Mouse (Mus musculus) right cerebral cortex, adult 2 months (tissue): ENCODE measurements around the gene Wdr48.

Experiments used
- DNase-seq, 2 experiments: peaks; one replicate each; pipeline ENCODE4 v3.0.0; 2021 to 2022; ENCODE audit warnings: low spot score in 2 of 2

Gene Wdr48

GRCm38 (mm10) chr9:119894339-119895009, at the start of gene Wdr48:
TSS of gene Wdr48 (plus strand) at chr9:119894878.
- DNase-seq: peak; percentile 98 to 99

- no peak for DNase-seq
Observed at GRCm38 (mm10) chr9:119847187-119847586, 47.5 kb upstream of the Wdr48 start.

GRCm38 (mm10) chr9:119848671-119849070, 46.0 kb upstream of the Wdr48 start:
- DNase-seq: no peak

DNA sequence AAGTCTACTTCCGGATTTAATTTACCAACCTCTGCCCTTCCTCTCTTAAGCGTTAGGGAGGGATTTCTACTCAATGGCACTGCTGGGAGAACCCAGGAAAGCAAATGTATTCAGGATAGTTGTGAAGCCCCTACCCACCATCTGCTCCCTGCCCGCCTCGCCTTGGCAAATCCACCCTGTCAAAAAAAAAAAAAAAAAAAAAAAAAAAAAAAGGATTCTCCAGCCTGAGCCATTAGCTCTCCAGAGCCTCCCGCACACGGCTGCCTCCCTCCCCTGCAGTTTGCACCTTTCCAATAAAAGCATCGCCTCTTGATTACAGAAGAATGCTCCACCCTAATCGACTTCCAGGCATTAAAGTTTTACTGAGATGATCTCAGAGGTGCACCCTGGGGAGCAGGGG, 45.5 kb upstream of the Wdr48 start:
- no peak for DNase-seq

DNA sequence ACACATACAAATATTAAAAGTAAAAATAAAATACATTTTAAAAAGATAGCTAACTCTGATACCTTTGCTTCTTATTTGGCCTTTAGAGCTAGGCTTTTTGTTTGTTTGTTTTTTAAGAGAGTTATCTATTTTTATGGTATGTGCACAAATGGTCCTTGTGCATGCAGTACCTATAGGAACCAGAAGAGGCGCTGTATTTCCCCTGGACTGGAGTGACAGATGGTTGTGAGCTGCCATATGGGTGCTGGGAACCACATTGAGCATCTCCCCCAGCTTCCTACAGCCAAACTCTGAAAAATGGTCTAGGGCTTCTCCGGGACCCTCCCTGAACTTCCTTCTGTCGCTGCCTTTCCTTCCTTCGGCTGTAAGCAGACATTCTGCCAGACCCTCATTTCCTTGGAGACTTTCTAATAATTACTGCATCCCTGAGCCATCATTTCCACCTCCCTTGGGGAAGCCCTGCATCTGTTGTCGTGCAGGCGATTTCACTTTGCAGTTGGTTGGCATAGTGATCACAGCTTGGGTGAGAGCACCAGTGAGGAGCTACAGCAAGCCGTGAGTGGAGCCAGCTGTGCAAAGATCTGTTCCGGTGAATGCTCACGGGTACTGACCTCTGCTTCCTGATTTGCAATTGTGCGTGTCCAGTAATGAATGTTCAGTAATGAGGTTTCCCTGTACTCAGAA, 42.2 kb upstream of the Wdr48 start:
- DNase-seq: no peak

- no peak for DNase-seq
Observed at GRCm38 (mm10) chr9:119853071-119853846, 41.4 kb upstream of the Wdr48 start.

DNA sequence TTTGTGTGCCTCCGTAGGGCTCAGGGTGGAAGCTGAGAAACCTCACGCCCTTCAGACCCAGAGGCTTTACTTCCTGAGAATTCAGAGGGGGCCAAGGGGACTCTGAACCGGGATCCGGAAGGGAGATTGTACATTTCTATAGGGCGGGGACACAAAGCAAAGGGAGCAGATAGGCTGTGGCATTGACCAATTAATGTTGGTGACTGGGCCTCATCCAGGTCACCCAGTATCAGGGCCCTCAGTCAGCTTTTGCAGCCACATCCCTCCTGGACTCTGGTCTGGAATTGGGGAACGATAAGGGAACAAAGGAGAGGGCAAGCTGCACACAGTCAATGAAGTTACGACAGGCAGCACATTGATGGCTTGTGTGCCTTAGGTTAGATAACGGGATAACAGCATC, 40.5 kb upstream of the Wdr48 start:
- DNase-seq: no peak

GRCm38 (mm10) chr9:119887144-119887901, 7.4 kb upstream of the Wdr48 start:
- no peak for DNase-seq

GRCm38 (mm10) chr9:119888843-119889246, 5.8 kb upstream of the Wdr48 start:
- no peak for DNase-seq

- no peak for DNase-seq
Observed at GRCm38 (mm10) chr9:119889446-119889845, 5.2 kb upstream of the Wdr48 start.

DNA sequence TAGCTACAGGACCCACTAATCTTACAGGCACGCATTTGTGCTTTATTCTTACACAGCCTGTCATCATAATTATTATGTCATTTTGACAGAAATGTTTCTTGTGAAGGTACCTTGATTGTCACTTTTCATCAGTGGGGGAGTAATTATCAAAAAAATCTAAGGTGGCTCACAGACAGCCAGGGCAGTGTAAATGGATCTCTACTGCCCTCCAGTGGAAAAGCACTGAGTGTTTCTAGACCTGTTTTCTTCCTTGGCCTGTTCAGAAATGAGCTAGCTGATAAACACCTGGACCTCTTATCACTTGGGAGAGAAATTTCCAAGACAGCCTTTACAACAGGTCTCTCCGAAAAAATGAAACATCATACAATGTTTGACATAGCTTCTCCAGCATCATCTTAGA, 4.0 kb upstream of the Wdr48 start:
- DNase-seq: peak in 1 of 2 experiments; percentile 57

- no peak for DNase-seq
Observed at GRCm38 (mm10) chr9:119893881-119894280, 797 bp upstream of the Wdr48 start.

DNA sequence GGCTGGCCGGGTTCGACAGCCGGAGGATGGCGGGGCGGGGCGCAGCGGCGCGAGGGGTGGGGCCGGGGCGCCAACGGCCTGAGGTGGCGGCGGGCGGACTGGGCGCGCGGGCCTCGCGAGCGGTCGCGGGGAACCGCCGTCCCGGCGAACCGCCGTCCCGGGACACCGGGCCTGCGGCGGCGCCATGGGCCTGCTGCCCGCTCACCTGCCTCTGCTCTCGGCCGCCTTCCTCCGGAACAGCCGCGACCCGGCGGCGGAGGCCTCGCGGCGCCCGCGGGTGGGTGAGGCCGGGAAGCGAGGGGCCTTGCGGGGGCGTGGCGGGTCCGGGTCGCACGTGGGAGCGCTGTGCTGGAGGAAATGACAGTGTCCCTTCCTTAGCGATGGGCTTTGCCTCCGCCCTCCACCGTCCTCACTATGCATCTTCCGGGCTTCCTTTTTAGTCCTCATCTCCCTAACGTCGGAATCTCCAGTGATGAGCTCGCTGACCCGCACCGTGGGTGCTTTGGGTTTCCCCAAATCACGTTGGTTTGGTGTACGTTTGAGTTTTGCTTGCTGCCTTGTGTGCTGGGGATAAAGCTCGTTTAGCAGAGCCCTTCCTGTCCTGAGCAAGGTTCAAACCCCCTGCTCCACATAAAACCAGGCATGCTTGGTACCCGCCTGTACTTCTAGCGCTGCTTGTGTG, 503 bp downstream of the Wdr48 start:
- peak in 1 of 2 experiments; percentile 29 for DNase-seq

- no peak for DNase-seq
Observed at GRCm38 (mm10) chr9:119899446-119899845, 4.8 kb downstream of the Wdr48 start.

DNA sequence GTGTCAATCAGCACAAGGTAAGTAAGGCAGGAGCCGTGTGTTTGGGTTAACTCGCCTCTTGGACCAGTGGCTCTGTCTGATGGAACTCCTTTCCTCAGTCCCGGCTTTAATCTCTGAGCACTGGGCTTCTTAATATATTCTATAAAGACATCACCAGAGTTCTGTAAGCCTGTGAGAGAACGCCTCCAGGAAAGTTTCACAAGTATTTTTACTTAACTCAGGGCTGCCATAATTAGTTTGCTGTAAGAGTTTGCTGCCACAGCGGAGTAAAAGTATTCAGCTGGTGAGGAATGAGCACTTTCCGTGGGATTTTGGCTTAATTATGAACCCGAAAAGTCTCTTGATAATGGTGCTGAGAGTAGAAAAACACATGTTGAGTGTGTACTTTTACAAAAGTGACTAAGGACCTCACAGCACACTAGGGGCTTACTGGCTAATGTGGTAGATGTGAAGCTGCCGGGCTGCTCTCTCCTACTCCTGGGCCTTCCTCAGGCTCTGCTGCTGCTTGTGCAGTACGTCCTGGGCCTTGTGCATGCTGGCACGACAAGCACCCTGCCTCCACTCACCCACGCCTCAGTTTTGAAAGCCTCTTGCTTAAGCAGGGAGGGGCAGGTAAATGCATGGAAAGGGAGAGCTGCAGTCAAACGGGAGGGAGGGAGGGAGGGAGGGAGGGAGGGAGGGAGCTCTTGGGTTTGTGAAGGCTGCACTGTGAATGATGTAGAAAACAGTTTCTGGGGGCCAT, 7.9 kb downstream of the Wdr48 start:
- no peak for DNase-seq

DNA sequence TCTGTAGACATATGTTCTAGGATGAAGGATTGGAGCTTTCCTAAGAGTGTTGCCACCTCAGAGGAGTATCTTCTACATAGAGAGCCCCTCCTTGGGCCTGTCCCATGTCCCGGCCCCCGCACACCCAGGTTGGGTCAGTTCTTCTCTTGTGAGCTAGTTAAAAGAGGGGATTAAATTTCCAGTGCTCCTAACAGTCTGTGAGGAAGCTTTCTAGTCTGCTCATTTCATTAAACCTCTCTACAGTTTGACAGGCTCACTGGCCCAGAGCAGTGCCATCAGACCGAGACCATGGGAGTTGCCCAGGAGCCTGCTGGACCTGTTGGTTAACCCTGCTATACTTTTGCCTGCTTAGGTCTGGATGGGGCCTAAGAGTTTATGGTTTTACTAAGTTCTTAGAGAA, 14.0 kb downstream of the Wdr48 start:
- DNase-seq: no peak

DNA sequence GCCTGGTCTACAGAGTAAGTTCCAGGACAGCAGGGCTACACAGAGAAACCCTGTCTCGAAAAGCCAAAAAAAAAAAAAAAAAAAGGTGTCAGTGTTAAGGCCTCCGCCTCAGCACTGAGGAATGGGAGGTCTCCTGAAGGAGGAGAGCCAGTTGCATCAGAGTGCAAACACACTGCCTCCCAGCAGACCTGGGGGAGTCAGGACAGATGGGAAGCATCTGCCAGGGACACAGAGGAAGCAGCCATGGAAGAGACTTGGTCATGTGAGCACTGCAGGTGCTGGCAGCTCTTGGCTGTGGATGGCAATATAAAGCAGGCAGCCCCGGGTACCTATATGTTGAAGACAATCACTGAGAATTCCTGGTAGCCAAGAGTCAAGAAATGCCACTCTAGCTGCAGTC, 15.3 kb downstream of the Wdr48 start:
- DNase-seq: no peak

DNA sequence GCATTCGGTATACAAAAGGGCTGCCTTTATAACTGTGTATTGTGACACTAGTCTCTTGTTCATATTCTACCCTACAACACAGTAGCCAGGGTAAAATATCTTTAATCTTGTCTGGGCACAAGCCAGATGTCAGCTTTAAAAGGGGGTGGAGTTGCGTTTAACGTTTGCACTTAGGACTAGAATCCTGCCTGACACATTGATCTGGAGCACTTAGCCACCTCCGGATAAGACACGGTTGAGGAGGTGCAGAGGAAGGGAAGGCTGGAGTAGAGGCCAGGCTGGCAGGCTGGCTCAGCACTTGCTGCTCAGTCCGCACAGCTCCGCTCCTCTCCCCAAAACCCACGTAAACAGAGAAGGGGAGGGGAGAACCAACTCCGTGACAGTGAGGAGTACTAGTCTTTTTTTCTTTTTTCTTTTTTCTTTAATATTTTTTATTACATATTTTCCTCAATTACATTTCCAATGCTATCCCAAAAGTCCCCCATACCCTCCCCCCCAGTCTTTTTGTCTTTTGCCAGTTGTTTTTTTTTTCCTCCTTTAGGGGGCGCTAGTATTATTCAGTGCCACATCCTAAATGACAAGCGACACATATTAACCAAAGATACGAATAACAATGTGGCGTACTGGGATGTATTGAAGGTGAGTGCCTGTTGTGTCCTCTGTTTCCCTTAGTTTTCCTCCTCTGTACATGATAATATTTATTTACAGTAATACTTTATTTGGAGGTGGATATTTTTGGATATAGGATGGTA, 18.6 kb downstream of the Wdr48 start:
- DNase-seq: no peak

- no peak for DNase-seq
Observed at GRCm38 (mm10) chr9:119919858-119920257, 25.2 kb downstream of the Wdr48 start.

- no peak for DNase-seq
Observed at GRCm38 (mm10) chr9:119923462-119923861, 28.8 kb downstream of the Wdr48 start.
